Mouse (Mus musculus): Measurements from ENCODE around the gene Rgs6. TPM values are rescaled to one million over a fixed set of nuclear protein-coding genes. Genes with fewer than 3 reads are reported as not detected.

Rgs6 gene
- polyA plus RNA-seq, 1 experiment from 2014 or later, result 1.2 TPM

GRCm38 (mm10) chr12:83066426-83066825 lies 478.3 kb downstream of the Rgs6 start:
- Histone ChIP-seq H3K36me3 (ENCODE audit: control insufficient read depth, insufficient read depth) (no peaks in the 10 kb centered on the region), H3K27me3 (replicated peaks; ENCODE audit: control insufficient read depth, insufficient read depth, low read length) (no peaks in the 10 kb centered on the region), H3K9me3 (ENCODE audit: control insufficient read depth) (no peaks in the 10 kb centered on the region), H3K4me3 (ENCODE audit: low read depth, low read length) (no peak overlapping the region), H3K27ac (ENCODE audit: low read depth, low read length) (no peak overlapping the region), H3K9ac (ENCODE audit: low read depth, low read length) (no peak overlapping the region), H3K4me2 (replicated peaks; ENCODE audit: low read depth) (no peak overlapping the region), H3K4me1 (replicated peaks; ENCODE audit: control insufficient read depth, insufficient read depth, low read length) (no peaks in the 10 kb centered on the region)
- WGBS, result 77% methylated on average over 6 of the region's 6 CpGs
- no peak for ATAC-seq
- TF ChIP-seq CTCF (IDR thresholded peaks at IDR 0.05; ENCODE audit: low read depth), result no peak

- Histone ChIP-seq H3K9ac (ENCODE audit: low read depth, low read length) (no peak overlapping the region), H3K27me3 (replicated peaks; ENCODE audit: control insufficient read depth, insufficient read depth, low read length) (no peaks in the 10 kb centered on the region), H3K9me3 (ENCODE audit: control insufficient read depth) (no peaks in the 10 kb centered on the region), H3K4me1 (replicated peaks; ENCODE audit: control insufficient read depth, insufficient read depth, low read length) (no peaks in the 10 kb centered on the region), H3K27ac (ENCODE audit: low read depth, low read length) (no peak overlapping the region), H3K4me2 (replicated peaks; ENCODE audit: low read depth) (no peak overlapping the region), H3K4me3 (ENCODE audit: low read depth, low read length) (no peak overlapping the region), H3K36me3 (ENCODE audit: control insufficient read depth, insufficient read depth) (no peaks in the 10 kb centered on the region)
- 31% methylated on average over 5 of the region's 5 CpGs for WGBS
- ATAC-seq, result 0 out of 2 replicates have a peak, but pooled peaks have one; percentile 36
- no peak for TF ChIP-seq CTCF (IDR thresholded peaks at IDR 0.05; ENCODE audit: low read depth)
Measured at GRCm38 (mm10) chr12:83070848-83071247, 482.8 kb downstream of the Rgs6 start.

GRCm38 (mm10) chr12:83072181-83072887 lies 484.2 kb downstream of the Rgs6 start:
- no peaks in the 10 kb centered on the region for H3K27me3 ChIP-seq (replicated peaks; ENCODE audit: control insufficient read depth, insufficient read depth, low read length)
- no peak overlapping the region for H3K4me2 ChIP-seq (replicated peaks; ENCODE audit: low read depth)
- 19% methylated on average over 3 of the region's 3 CpGs for WGBS
- H3K4me1 ChIP-seq (replicated peaks; ENCODE audit: control insufficient read depth, insufficient read depth, low read length), result no peaks in the 10 kb centered on the region
- no peak for ATAC-seq
- no peaks in the 10 kb centered on the region for H3K9me3 ChIP-seq (ENCODE audit: control insufficient read depth)
- no peak overlapping the region for H3K9ac ChIP-seq (ENCODE audit: low read depth, low read length)
- H3K4me3 ChIP-seq (ENCODE audit: low read depth, low read length), result no peak overlapping the region
- H3K27ac ChIP-seq (ENCODE audit: low read depth, low read length), result no peak overlapping the region
- peak; percentile 79 for TF ChIP-seq CTCF (IDR thresholded peaks at IDR 0.05; ENCODE audit: low read depth)
- H3K36me3 ChIP-seq (ENCODE audit: control insufficient read depth, insufficient read depth), result no peaks in the 10 kb centered on the region

GRCm38 (mm10) chr12:83072951-83073878 lies 485.1 kb downstream of the Rgs6 start:
- H3K27ac ChIP-seq (ENCODE audit: low read depth, low read length), result no peak overlapping the region
- H3K4me2 ChIP-seq (replicated peaks; ENCODE audit: low read depth), result no peak overlapping the region
- TF ChIP-seq CTCF (IDR thresholded peaks at IDR 0.05; ENCODE audit: low read depth), result no peak
- H3K4me1 ChIP-seq (replicated peaks; ENCODE audit: control insufficient read depth, insufficient read depth, low read length), result no peaks in the 10 kb centered on the region
- H3K4me3 ChIP-seq (ENCODE audit: low read depth, low read length), result no peak overlapping the region
- ATAC-seq, result peak; percentile 57; the same call in 1 of the 2 replicates
- no peaks in the 10 kb centered on the region for H3K36me3 ChIP-seq (ENCODE audit: control insufficient read depth, insufficient read depth)
- 32% methylated on average over 13 of the region's 13 CpGs for WGBS
- H3K9ac ChIP-seq (ENCODE audit: low read depth, low read length), result no peak overlapping the region
- no peaks in the 10 kb centered on the region for H3K27me3 ChIP-seq (replicated peaks; ENCODE audit: control insufficient read depth, insufficient read depth, low read length)
- H3K9me3 ChIP-seq (ENCODE audit: control insufficient read depth), result no peaks in the 10 kb centered on the region

- H3K27ac ChIP-seq (ENCODE audit: low read depth, low read length), result no peak overlapping the region
- no peak for ATAC-seq
- no peaks in the 10 kb centered on the region for H3K27me3 ChIP-seq (replicated peaks; ENCODE audit: control insufficient read depth, insufficient read depth, low read length)
Measured at GRCm38 (mm10) chr12:83073879-83074368, 485.8 kb downstream of the Rgs6 start.

GRCm38 (mm10) chr12:83076179-83076578 lies 488.1 kb downstream of the Rgs6 start:
- no peak overlapping the region for H3K9ac ChIP-seq (ENCODE audit: low read depth, low read length)
- WGBS, result 88% methylated on average over 3 of the region's 3 CpGs
- no peak for ATAC-seq
- no peak for TF ChIP-seq CTCF (IDR thresholded peaks at IDR 0.05; ENCODE audit: low read depth)
- H3K36me3 ChIP-seq (ENCODE audit: control insufficient read depth, insufficient read depth), result no peaks in the 10 kb centered on the region
- no peaks in the 10 kb centered on the region for H3K27me3 ChIP-seq (replicated peaks; ENCODE audit: control insufficient read depth, insufficient read depth, low read length)
- H3K4me1 ChIP-seq (replicated peaks; ENCODE audit: control insufficient read depth, insufficient read depth, low read length), result no peaks in the 10 kb centered on the region
- H3K4me3 ChIP-seq (ENCODE audit: low read depth, low read length), result no peak overlapping the region
- H3K27ac ChIP-seq (ENCODE audit: low read depth, low read length), result no peak overlapping the region
- no peak overlapping the region for H3K4me2 ChIP-seq (replicated peaks; ENCODE audit: low read depth)
- H3K9me3 ChIP-seq (ENCODE audit: control insufficient read depth), result no peaks in the 10 kb centered on the region

More at GRCm38 (mm10) chr12:83073879-83074368, 485.8 kb downstream of the Rgs6 start:
- Histone ChIP-seq H3K4me2 (replicated peaks; ENCODE audit: low read depth) (no peak overlapping the region), H3K9me3 (ENCODE audit: control insufficient read depth) (no peaks in the 10 kb centered on the region), H3K4me3 (ENCODE audit: low read depth, low read length) (no peak overlapping the region), H3K9ac (ENCODE audit: low read depth, low read length) (no peak overlapping the region), H3K4me1 (replicated peaks; ENCODE audit: control insufficient read depth, insufficient read depth, low read length) (no peaks in the 10 kb centered on the region), H3K36me3 (ENCODE audit: control insufficient read depth, insufficient read depth) (no peaks in the 10 kb centered on the region)
- 89% methylated on average over 6 of the region's 6 CpGs for WGBS
- TF ChIP-seq CTCF (IDR thresholded peaks at IDR 0.05; ENCODE audit: low read depth), result no peak
